Mouse (Mus musculus) cortical plate, adult 2 months (tissue): Measurements from ENCODE around the gene Rab25.

Experiments used
- CTCF ChIP-seq: fragments of 200-500 bp; IDR thresholded peaks from 2 replicates; pipeline ENCODE4 v1.5.1; 2011; ENCODE audit warnings: mild to moderate bottlenecking, control low read depth, low read length; ENCODE audit not compliant: insufficient read depth; ENCODE audit errors: extremely low read depth
- POLR2A ChIP-seq: fragments of 200-500 bp; IDR thresholded peaks from 2 replicates; pipeline ENCODE4 v1.6.1; 2011; ENCODE audit warnings: mild to moderate bottlenecking, low read length, control low read depth; ENCODE audit not compliant: insufficient read depth; ENCODE audit errors: extremely low read depth

GRCm38 (mm10) chr3:88553525-88553879 lies 5.4 kb upstream of the Rab25 start, which contains the start of gene Ubqln4:
- no peak for TF ChIP-seq POLR2A
- peak; percentile 40; the same call in 1 of the 2 replicates for TF ChIP-seq CTCF
